In the genomic region with DNA sequence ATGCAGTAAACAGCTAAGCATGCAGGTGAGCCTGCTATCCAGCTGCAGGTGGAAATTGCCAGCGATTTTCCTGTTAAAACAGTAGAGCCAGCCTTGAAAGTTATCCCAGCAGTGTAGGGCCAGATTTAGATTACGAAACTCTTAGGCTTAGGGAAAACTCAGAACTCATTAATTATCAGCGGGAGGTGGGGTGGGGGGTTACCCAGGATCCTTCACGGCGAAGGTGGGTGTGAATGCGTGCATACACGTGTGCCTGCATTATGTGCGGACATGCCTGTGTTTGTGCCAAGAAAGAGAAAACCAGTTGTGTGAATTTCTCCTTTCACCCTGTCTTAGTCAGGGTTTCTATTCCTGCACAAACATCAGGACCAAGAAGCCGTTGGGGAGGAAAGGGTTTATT, we compare ENCODE assay signal across 12 mouse cellular contexts. TPM values are rescaled to one million over a fixed set of nuclear protein-coding genes. Genes with fewer than 3 reads are reported as not detected.
A peak's percentile ranks its signal among the peaks of the same experiment; 100 is the strongest.
DNase-seq lines count a peak whose midpoint lies in the region; ATAC-seq lines count a peak whose summit lies in the region.
"Had no signal": no experiment of that assay in that cellular context is flagged by ENCODE, and none has a peak within 500 bp of the region (broad histone marks: within the 10 kb centered on the region; RNA-seq: fewer than 3 reads in every experiment).

No protein-coding gene starts in this region.

- no peak overlapping the region for H3K9ac ChIP-seq in kidney, embryonic 14.5 days (ENCODE audit: low read depth, low read length)
- peak overlapping the region; percentile 58; the same call in 1 of the 2 replicates for H3K9ac ChIP-seq in forebrain, embryonic 11.5 days (ENCODE audit: low read length)
- H3K9ac ChIP-seq in limb, embryonic 11.5 days (ENCODE audit: low read length): no peak overlapping the region
- no peak overlapping the region for H3K9ac ChIP-seq in neural tube, embryonic 15.5 days (replicated peaks)

- H3K27ac ChIP-seq in kidney, embryonic 14.5 days (ENCODE audit: low read depth, low read length): peak overlapping the region; percentile 80; the same call in 1 of the 2 replicates
- peak overlapping the region; percentile 93 for H3K27ac ChIP-seq in forebrain, embryonic 11.5 days (ENCODE audit: low read depth, low read length)
- peak overlapping the region; percentile 93 for H3K27ac ChIP-seq in limb, embryonic 11.5 days (replicated peaks; ENCODE audit: low read depth, low read length)
- peak overlapping the region; percentile 87 for H3K27ac ChIP-seq in neural tube, embryonic 15.5 days (replicated peaks)

- H3K36me3 ChIP-seq in kidney, embryonic 14.5 days (ENCODE audit: control insufficient read depth, insufficient read depth, low read length): no peaks in the 10 kb centered on the region
- H3K36me3 ChIP-seq in forebrain, embryonic 11.5 days (ENCODE audit: control insufficient read depth, insufficient read depth, low read length): no peaks in the 10 kb centered on the region
- no peaks in the 10 kb centered on the region for H3K36me3 ChIP-seq in limb, embryonic 11.5 days (ENCODE audit: control insufficient read depth, insufficient read depth, low read length)
- H3K36me3 ChIP-seq in neural tube, embryonic 15.5 days: peaks cover 11% of the 10 kb centered on the region

- DNase-seq in kidney, postnatal 4 days: no peak
- DNase-seq in forebrain, embryonic 11.5 days (ENCODE audit: low spot score): peak; percentile 59
- no peak for DNase-seq in limb, embryonic 11.5 days (ENCODE audit: low spot score)
- DNase-seq in thymus, postnatal 25 days: no peak
- DNase-seq in left cerebral cortex, adult 8-10 months (ENCODE audit: low spot score in 2 of 2): no peak
- no peak for DNase-seq in ovary, adult 18-20 months (ENCODE audit: low spot score)
- DNase-seq: embryo, embryonic 11 days; gastrocnemius, postnatal 10 days; lung, postnatal 4 days had no signal

- H3K4me2 ChIP-seq in kidney, embryonic 14.5 days (replicated peaks; ENCODE audit: low read depth, low read length): no peak overlapping the region
- no peak overlapping the region; the same call in 1 of the 2 replicates for H3K4me2 ChIP-seq in forebrain, embryonic 11.5 days (ENCODE audit: low read depth, low read length, severe bottlenecking)
- H3K4me2 ChIP-seq in limb, embryonic 11.5 days (ENCODE audit: low read depth, severe bottlenecking): no peak overlapping the region
- no peak overlapping the region for H3K4me2 ChIP-seq in neural tube, embryonic 15.5 days

- no peak overlapping the region for H3K4me3 ChIP-seq in kidney, embryonic 14.5 days (ENCODE audit: low read length)
- no peak overlapping the region for H3K4me3 ChIP-seq in forebrain, embryonic 11.5 days (ENCODE audit: low read depth, low read length)
- H3K4me3 ChIP-seq in limb, embryonic 11.5 days (ENCODE audit: low read depth, low read length): no peak overlapping the region
- no peak overlapping the region for H3K4me3 ChIP-seq in neural tube, embryonic 15.5 days (replicated peaks)

- H3K9me3 ChIP-seq in kidney, embryonic 14.5 days (ENCODE audit: control insufficient read depth, low read length): no peaks in the 10 kb centered on the region
- H3K9me3 ChIP-seq in forebrain, embryonic 11.5 days (ENCODE audit: control insufficient read depth, low read length): no peaks in the 10 kb centered on the region
- H3K9me3 ChIP-seq in limb, embryonic 11.5 days (ENCODE audit: control insufficient read depth, low read length): no peaks in the 10 kb centered on the region
- no peaks in the 10 kb centered on the region for H3K9me3 ChIP-seq in neural tube, embryonic 15.5 days (replicated peaks)

- no peak for ATAC-seq in kidney, embryonic 14.5 days (ENCODE audit: low FRiP score, low TSS enrichment)
- ATAC-seq in forebrain, embryonic 11.5 days (replicated peaks; ENCODE audit: low FRiP score): no peak
- no peak for ATAC-seq in limb, embryonic 11.5 days (ENCODE audit: insufficient number of reproducible peaks, low FRiP score, low TSS enrichment, low read depth)
- no peak for ATAC-seq in neural tube, embryonic 15.5 days (ENCODE audit: low FRiP score)
- ATAC-seq: Patski had no signal

- peaks cover 46% of the 10 kb centered on the region for H3K4me1 ChIP-seq in kidney, embryonic 14.5 days (ENCODE audit: control insufficient read depth, insufficient read depth, low read length)
- H3K4me1 ChIP-seq in forebrain, embryonic 11.5 days (replicated peaks; ENCODE audit: control insufficient read depth, insufficient read depth, low read length): peaks cover 65% of the 10 kb centered on the region
- peaks cover 48% of the 10 kb centered on the region for H3K4me1 ChIP-seq in limb, embryonic 11.5 days (ENCODE audit: control insufficient read depth, insufficient read depth, low read length)
- peaks cover 75% of the 10 kb centered on the region for H3K4me1 ChIP-seq in neural tube, embryonic 15.5 days

- H3K27me3 ChIP-seq in kidney, embryonic 14.5 days (ENCODE audit: control insufficient read depth, insufficient read depth, low read length): no peaks in the 10 kb centered on the region
- no peaks in the 10 kb centered on the region for H3K27me3 ChIP-seq in forebrain, embryonic 11.5 days (ENCODE audit: control insufficient read depth, insufficient read depth, low read length)
- H3K27me3 ChIP-seq in limb, embryonic 11.5 days (ENCODE audit: control insufficient read depth, insufficient read depth, low read length): no peaks in the 10 kb centered on the region
- no peaks in the 10 kb centered on the region for H3K27me3 ChIP-seq in neural tube, embryonic 15.5 days (replicated peaks)
- H3K27me3 ChIP-seq: Patski had no signal

- WGBS in kidney, embryonic 14.5 days: 45% methylated on average over 9 of the region's 9 CpGs
- 26% methylated on average over 9 of the region's 9 CpGs for WGBS in forebrain, embryonic 11.5 days
- WGBS in limb, embryonic 11.5 days: 54% methylated on average over 9 of the region's 9 CpGs
- WGBS in neural tube, embryonic 15.5 days: 23% methylated on average over 9 of the region's 9 CpGs

RNA-seq across cellular contexts. Expression of a gene that starts 38.4 kb away (rescaled TPM):
- polyA plus RNA-seq in kidney, embryonic 14.5 days (2014; fragmentation: Nextera tagmentation; extraction: Ambion mirVana): 0.23 and 0.49 TPM in 2 replicates
- polyA plus RNA-seq in forebrain, embryonic 11.5 days (2014; fragmentation: Nextera tagmentation; extraction: Ambion mirVana): 0.56 TPM in 2 replicates
- polyA plus RNA-seq in limb, embryonic 11.5 days (2014; fragmentation: Nextera tagmentation; extraction: Ambion mirVana): 0.06 and 0.28 TPM in 2 replicates
- 0.34 and 0.41 TPM in 2 replicates for polyA plus RNA-seq in neural tube, embryonic 15.5 days (2015; fragmentation: Nextera tagmentation; extraction: Ambion mirVana)
- total RNA-seq in left cerebral cortex, adult 8-10 months (2022): under 1 TPM; 0.09 to 0.39 (median 0.27) TPM
